Mouse (Mus musculus) spleen, adult 2 months (tissue): ENCODE results near the gene Cenpt.

Experiments
- CTCF ChIP-seq: fragments of 200-500 bp; IDR thresholded peaks from 2 replicates; pipeline ENCODE4 v1.5.1; 2011; ENCODE audit warnings: mild to moderate bottlenecking, inconsistent platforms; ENCODE audit not compliant: insufficient read depth, insufficient read length, insufficient replicate concordance; ENCODE audit errors: extremely low read depth
- POLR2A ChIP-seq: fragments of 200-500 bp; IDR thresholded peaks from 2 replicates; pipeline ENCODE4 v1.6.1; 2011; ENCODE audit warnings: low read depth, low read length, inconsistent platforms

- TF ChIP-seq CTCF, result peak; percentile 91
- TF ChIP-seq POLR2A, result peak; percentile 29; the same call in 1 of the 2 replicates
Observed at GRCm38 (mm10) chr8:105854715-105855216, 1.7 kb upstream of the Cenpt start, which contains the start of gene Thap11.
